Mouse (Mus musculus): ENCODE results near the gene Csnk1g1. TPM values are rescaled to one million over a fixed set of nuclear protein-coding genes. Genes with fewer than 3 reads are reported as not detected.

Gene Csnk1g1
- polyA plus RNA-seq, 1 experiment from 2014 or later = 12.9 TPM

DNA sequence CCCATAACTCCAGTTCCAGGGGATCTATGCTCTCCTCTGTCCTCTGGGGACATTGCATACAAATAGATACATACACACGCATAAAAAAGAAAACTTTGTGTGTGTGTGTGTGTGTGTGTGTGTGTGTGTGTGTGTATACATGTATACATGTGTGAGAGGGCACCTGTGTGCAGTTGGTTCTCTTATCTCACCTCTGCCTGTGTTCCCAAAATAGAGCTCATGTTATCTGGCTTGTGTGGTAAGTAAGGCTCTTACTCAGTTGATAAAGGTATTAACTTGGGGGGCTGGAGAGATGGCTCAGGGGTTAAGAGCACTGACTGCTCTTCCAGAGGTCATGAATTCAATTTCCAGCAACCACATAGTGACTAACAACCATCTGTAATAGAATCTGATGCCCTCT, 8.3 kb downstream of the Csnk1g1 start:
- no peak overlapping the region for H3K9ac ChIP-seq
- 91% methylated on average over 1 of the region's 1 CpGs for WGBS
- no peaks in the 10 kb centered on the region for H3K4me1 ChIP-seq
- no peak for ATAC-seq (ENCODE audit: insufficient read depth, low FRiP score, low read depth)
- H3K4me3 ChIP-seq (replicated peaks) = no peak overlapping the region
- H3K27me3 ChIP-seq (replicated peaks) = no peaks in the 10 kb centered on the region
- H3K9me3 ChIP-seq = no peaks in the 10 kb centered on the region
- H3K36me3 ChIP-seq = no peaks in the 10 kb centered on the region
- H3K27ac ChIP-seq = no peak overlapping the region
- H3K4me2 ChIP-seq = no peak overlapping the region

DNA sequence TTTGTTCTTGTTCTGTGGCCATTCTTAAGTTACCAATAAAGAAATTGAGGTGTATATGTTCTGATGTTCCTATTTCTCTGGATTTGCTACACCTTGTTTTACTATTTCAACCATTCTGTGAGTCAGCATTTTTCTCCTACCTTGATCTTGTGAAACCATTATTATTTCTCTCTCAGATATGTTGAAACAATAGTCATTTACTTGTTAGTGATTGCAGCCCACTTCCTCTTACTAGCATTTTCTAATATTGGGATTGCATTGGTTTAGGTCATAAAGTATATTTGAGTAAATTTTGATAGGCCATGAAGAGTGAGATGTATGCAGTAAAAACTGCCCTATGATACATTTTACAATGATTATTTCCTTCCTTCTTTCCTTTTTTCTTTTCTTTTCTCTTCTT, 19.7 kb downstream of the Csnk1g1 start:
- no peak for ATAC-seq (ENCODE audit: insufficient read depth, low FRiP score, low read depth)
- Histone ChIP-seq H3K27ac (no peak overlapping the region), H3K4me2 (no peak overlapping the region), H3K4me3 (replicated peaks) (no peak overlapping the region), H3K9me3 (no peaks in the 10 kb centered on the region), H3K36me3 (no peaks in the 10 kb centered on the region), H3K4me1 (no peaks in the 10 kb centered on the region), H3K9ac (no peak overlapping the region), H3K27me3 (replicated peaks) (no peaks in the 10 kb centered on the region)

DNA sequence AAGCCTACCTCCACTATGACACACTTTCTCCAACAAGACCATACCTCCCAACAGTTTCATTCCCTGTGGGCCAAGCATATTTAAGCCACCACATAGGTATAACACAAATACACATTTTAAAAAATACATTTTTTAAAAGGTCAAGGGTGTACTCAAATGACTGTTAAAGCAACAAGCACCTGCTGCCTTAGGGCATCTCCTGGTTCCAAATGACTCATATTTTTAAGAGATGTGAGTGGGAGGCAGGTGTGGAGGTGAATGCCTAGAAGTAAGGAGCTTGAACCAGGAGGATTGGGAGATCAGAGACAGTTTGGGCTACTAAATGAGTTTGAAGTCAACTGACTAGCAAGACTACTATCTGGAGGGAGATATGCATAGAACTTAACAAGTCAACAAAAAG, 21.1 kb downstream of the Csnk1g1 start:
- Histone ChIP-seq H3K36me3 (no peaks in the 10 kb centered on the region), H3K4me1 (no peaks in the 10 kb centered on the region), H3K27ac (no peak overlapping the region), H3K4me3 (replicated peaks) (no peak overlapping the region), H3K4me2 (no peak overlapping the region), H3K27me3 (replicated peaks) (no peaks in the 10 kb centered on the region), H3K9ac (no peak overlapping the region), H3K9me3 (no peaks in the 10 kb centered on the region)
- no peak for ATAC-seq (ENCODE audit: insufficient read depth, low FRiP score, low read depth)

DNA sequence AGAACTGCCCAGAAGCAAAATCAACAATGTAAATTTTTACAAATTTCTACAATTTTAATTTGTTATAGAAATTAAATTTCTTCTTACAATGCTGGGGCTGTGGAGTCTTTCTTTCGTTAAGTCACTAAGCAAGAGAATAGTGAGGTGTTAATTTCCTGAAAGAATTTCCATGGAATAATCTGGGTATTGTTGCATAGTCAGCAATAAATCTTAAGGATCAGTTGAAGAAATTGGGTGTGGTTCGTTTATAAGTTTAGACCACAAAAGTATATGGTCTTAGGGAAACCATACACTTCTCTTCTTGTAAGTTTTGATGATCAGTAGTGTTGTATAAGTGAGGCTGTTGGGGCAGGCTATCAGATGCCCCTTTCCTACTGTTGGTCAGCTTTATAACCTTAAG, 28.8 kb downstream of the Csnk1g1 start:
- no peak overlapping the region for H3K4me2 ChIP-seq
- WGBS = 86% methylated on average over 2 of the region's 2 CpGs

DNA sequence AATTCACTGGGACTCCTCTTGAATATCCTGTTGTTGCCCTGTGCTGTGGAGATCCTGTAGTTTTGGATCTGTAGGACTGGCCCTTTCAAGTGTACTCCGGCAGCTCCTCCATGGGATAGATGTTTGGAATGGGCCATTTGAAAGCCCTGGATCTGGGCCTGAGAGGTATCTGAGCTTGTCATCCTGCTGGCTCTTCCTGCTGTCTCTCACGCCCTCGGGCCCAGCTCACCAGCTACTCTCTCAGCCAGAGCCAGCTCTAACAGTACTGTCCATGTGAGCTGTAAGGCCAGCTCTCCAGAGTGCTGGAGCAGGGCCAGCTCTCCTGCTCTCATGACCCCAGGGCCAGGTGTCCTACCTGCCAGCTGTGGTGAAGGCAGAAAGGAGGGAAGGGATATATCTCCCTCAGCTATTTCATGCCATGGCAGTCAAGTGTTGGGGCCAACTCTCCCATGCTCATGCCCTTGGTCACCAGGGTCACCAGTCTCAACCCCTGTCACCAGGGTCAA, 42.4 kb downstream of the Csnk1g1 start:
- Histone ChIP-seq H3K9ac (no peak overlapping the region), H3K36me3 (no peaks in the 10 kb centered on the region), H3K27ac (no peak overlapping the region), H3K4me1 (no peaks in the 10 kb centered on the region), H3K9me3 (no peaks in the 10 kb centered on the region), H3K27me3 (replicated peaks) (no peaks in the 10 kb centered on the region), H3K4me2 (no peak overlapping the region), H3K4me3 (replicated peaks) (no peak overlapping the region)
- no peak for ATAC-seq (ENCODE audit: insufficient read depth, low FRiP score, low read depth)
- 93% methylated on average over 3 of the region's 3 CpGs for WGBS

More for the DNA sequence above, 28.8 kb downstream of the Csnk1g1 start:
- Histone ChIP-seq H3K27me3 (replicated peaks) (no peaks in the 10 kb centered on the region), H3K36me3 (no peaks in the 10 kb centered on the region), H3K4me3 (replicated peaks) (no peak overlapping the region), H3K9me3 (no peaks in the 10 kb centered on the region), H3K27ac (no peak overlapping the region), H3K4me1 (no peaks in the 10 kb centered on the region), H3K9ac (no peak overlapping the region)
- no peak for ATAC-seq (ENCODE audit: insufficient read depth, low FRiP score, low read depth)

DNA sequence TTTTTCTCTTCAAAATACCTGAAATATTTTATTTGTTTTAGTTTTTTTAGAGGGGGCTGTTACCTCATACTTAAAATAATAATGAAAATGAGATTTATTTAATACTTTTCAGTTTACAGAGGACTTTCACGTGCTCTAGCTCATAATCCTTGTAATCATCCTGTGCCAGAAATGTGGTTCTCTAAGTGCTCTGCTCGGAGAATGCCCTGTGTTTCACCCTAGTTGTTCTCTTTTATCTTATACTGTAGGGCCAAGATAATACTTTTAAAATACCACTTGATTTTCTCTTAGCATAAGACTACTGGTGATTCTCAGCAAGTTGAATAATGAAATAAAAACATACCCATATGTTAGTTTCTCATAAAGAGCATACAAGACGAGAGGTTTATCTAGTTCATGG, 61.3 kb downstream of the Csnk1g1 start:
- H3K9me3 ChIP-seq = no peaks in the 10 kb centered on the region
- no peak overlapping the region for H3K9ac ChIP-seq
- WGBS = 61% methylated on average over 3 of the region's 3 CpGs
- no peak overlapping the region for H3K4me2 ChIP-seq
- H3K27me3 ChIP-seq (replicated peaks) = no peaks in the 10 kb centered on the region
- no peak overlapping the region for H3K4me3 ChIP-seq (replicated peaks)
- H3K27ac ChIP-seq = no peak overlapping the region
- H3K4me1 ChIP-seq = no peaks in the 10 kb centered on the region
- H3K36me3 ChIP-seq = no peaks in the 10 kb centered on the region
- no peak for ATAC-seq (ENCODE audit: insufficient read depth, low FRiP score, low read depth)

DNA sequence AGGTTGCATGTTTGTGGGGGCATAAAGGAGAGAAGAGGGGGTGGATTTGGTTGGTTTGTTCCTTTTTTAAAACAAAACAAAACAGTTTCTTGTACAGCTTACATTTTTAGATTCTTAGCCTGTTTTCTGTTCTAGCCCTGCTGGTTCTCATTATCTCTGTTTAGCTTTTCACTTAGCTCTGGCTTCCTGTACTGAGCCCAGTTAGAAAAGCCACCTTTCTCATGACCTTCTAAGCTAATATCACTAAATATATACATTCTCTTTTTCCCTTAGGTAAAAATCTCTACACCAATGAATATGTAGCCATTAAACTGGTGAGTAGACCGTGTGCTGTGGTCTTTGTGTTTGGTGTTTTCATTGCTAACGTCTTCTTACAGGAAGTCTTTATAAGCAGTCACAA, 64.5 kb downstream of the Csnk1g1 start:
- Histone ChIP-seq H3K4me1 (no peaks in the 10 kb centered on the region), H3K9me3 (no peaks in the 10 kb centered on the region), H3K9ac (no peak overlapping the region), H3K4me2 (no peak overlapping the region), H3K4me3 (replicated peaks) (no peak overlapping the region), H3K36me3 (no peaks in the 10 kb centered on the region), H3K27me3 (replicated peaks) (no peaks in the 10 kb centered on the region), H3K27ac (no peak overlapping the region)
- ATAC-seq (ENCODE audit: insufficient read depth, low FRiP score, low read depth) = no peak
- 50% methylated on average over 2 of the region's 2 CpGs for WGBS

DNA sequence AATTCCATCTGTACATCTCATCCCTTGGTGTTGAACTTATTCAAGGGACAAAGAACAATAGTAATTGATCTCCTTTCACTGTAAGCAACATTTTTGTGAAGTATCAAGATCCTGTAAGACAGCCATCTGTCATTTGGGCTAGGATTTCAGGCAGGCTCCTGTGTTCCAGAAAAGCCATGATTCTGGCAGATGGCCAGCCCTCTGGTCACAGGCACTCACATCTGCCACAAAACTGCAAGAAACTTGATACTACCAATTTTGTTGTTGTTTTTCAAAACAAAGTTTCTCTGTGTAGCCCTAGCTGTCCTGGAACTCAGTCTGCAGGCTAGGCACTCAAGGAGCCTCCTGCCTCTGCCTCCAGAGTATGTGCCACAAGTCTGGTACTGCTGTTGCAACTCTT, 67.2 kb downstream of the Csnk1g1 start:
- H3K4me3 ChIP-seq (replicated peaks) = no peak overlapping the region
- no peaks in the 10 kb centered on the region for H3K4me1 ChIP-seq
- H3K27ac ChIP-seq = no peak overlapping the region
- no peak overlapping the region for H3K9ac ChIP-seq
- no peaks in the 10 kb centered on the region for H3K27me3 ChIP-seq (replicated peaks)
- no peaks in the 10 kb centered on the region for H3K36me3 ChIP-seq
- H3K4me2 ChIP-seq = no peak overlapping the region
- no peak for ATAC-seq (ENCODE audit: insufficient read depth, low FRiP score, low read depth)
- H3K9me3 ChIP-seq = no peaks in the 10 kb centered on the region

DNA sequence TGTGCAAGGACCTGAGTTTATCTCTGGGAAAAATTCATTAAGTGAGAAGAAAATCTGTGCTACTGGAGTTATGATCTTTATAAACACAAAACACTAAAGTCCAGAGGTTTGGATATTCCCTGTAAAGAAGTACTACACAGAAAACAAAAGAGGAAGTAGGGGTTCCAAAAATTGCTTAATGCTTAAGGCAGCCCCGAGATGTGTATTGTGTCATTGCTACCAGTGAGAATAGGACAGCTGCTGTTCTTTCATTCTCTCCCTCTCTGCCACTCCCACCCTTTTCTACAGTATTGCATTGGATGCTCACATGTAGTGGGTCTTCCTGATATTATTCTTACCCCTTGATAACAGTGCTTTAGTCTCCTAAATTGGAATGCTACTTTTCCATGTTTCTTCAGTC, 74.1 kb downstream of the Csnk1g1 start:
- 75% methylated on average over 1 of the region's 1 CpGs for WGBS
- H3K4me2 ChIP-seq = no peak overlapping the region
- no peak overlapping the region for H3K9ac ChIP-seq
- H3K4me3 ChIP-seq (replicated peaks) = no peak overlapping the region
- no peaks in the 10 kb centered on the region for H3K9me3 ChIP-seq
- ATAC-seq (ENCODE audit: insufficient read depth, low FRiP score, low read depth) = no peak
- no peak overlapping the region for H3K27ac ChIP-seq
- H3K36me3 ChIP-seq = no peaks in the 10 kb centered on the region
- no peaks in the 10 kb centered on the region for H3K4me1 ChIP-seq
- no peaks in the 10 kb centered on the region for H3K27me3 ChIP-seq (replicated peaks)

DNA sequence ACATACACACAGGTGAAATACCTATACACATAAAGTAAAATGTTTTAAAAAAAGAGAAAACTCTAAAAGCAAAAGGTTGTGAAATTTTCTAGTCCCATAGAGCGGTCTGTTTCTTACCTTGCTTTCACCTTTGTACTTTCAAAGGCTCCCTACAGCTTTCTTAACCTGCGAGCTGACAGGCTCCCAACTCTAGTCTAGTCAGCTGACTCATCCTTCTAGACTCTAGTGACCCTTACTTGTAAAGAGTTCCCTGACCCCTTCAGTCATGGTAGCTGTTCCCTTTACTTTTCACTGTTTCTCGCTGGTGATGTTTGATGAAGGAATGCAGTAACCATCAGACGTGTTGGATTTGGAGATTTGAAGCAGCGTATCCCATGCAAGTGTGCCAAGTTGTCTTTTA, 78.3 kb downstream of the Csnk1g1 start:
- Histone ChIP-seq H3K27ac (no peak overlapping the region), H3K9ac (no peak overlapping the region), H3K36me3 (no peaks in the 10 kb centered on the region), H3K9me3 (no peaks in the 10 kb centered on the region), H3K27me3 (replicated peaks) (no peaks in the 10 kb centered on the region), H3K4me2 (no peak overlapping the region), H3K4me1 (no peaks in the 10 kb centered on the region), H3K4me3 (replicated peaks) (no peak overlapping the region)
- no peak for ATAC-seq (ENCODE audit: insufficient read depth, low FRiP score, low read depth)
- WGBS = 86% methylated on average over 5 of the region's 5 CpGs

DNA sequence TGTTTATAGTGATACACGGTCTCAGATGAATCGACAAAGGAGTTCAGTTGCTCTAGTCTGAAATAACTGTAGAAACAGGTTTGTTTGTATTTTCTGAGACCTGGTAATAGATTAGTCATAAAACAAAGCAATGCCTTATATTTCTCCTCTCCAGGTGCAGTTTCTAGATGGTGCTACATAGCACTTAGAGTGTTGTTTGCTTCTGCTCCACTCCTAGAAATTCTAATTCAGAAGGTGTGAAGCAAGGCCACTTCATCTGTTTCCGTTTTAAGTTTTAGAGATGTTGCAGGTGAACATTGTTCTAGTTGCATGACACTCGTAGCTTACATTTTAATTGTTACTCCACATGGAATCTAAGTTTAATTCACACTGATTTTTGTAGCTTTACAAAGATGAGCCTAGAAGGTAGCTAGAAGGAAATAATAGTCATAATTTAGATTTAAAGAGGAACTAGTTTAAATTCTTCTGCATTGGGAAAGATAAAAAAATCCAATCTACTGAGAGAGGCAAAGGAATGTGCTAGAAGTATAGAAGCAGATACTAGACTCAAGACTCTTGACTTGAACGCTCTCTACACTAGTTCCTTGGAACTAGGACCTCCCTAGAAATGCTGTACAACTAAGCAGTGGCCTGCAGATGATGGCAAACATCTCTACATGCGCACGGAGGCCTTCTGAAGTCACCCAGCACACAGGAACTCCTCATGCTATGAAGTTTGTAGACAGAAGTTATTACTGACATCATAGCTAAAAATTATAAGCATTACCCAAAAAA, 87.1 kb downstream of the Csnk1g1 start:
- 91% methylated on average over 7 of the region's 7 CpGs for WGBS
- ATAC-seq (ENCODE audit: insufficient read depth, low FRiP score, low read depth) = no peak
- H3K36me3 ChIP-seq = no peaks in the 10 kb centered on the region

DNA sequence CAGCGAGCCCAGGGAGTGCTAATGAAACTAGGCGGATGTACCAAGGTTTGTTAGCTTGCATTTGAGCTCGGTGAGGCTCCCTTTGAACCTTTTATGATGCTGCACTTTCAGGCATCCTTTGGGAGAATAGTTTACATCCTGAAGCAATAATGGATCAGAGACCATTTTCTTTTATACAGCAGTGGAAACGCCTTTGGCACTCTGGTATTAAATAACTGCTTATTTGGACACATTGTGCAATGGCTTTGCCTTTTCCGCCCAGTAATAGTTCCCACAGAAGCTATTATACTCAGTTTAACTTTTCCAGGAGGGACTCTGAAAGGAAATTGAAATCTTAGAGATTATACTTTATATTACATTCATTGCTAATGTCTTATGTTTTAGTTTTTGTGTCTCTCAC, 90.2 kb downstream of the Csnk1g1 start:
- Histone ChIP-seq H3K36me3 (0 out of 2 replicates have a peak, but pooled peaks cover 3% of the 10 kb centered on the region), H3K9ac (no peak overlapping the region), H3K9me3 (no peaks in the 10 kb centered on the region), H3K27me3 (replicated peaks) (no peaks in the 10 kb centered on the region), H3K4me2 (no peak overlapping the region), H3K27ac (no peak overlapping the region), H3K4me3 (replicated peaks) (no peak overlapping the region), H3K4me1 (no peaks in the 10 kb centered on the region)
- WGBS = 62% methylated on average over 5 of the region's 5 CpGs
- ATAC-seq (ENCODE audit: insufficient read depth, low FRiP score, low read depth) = no peak

More for the DNA sequence above, 87.1 kb downstream of the Csnk1g1 start:
- no peaks in the 10 kb centered on the region for H3K9me3 ChIP-seq
- H3K4me2 ChIP-seq = no peak overlapping the region
- no peak overlapping the region for H3K27ac ChIP-seq
- H3K4me3 ChIP-seq (replicated peaks) = no peak overlapping the region
- no peak overlapping the region for H3K9ac ChIP-seq
- H3K27me3 ChIP-seq (replicated peaks) = no peaks in the 10 kb centered on the region
- H3K4me1 ChIP-seq = no peaks in the 10 kb centered on the region

DNA sequence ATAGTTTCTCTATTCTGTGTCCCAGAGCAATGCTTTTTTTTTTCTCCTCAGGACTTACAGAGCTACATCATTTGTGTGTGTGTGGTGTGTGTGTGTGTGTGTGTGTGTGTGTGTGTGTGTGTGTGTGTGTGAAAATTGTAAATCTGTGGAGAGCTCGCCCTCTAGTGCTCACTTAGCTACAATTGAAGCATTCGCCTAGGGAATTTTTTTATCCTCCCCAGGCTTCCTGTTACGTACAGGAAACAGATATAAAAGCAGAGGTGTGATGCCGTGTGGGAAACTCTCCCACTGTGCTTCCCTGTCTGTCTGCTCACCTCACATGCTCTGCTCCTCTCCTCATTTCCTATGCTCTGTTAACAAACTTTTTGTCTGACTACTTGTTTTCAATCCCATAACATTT, 95.7 kb downstream of the Csnk1g1 start:
- H3K9me3 ChIP-seq = no peaks in the 10 kb centered on the region
- no peak overlapping the region for H3K27ac ChIP-seq
- no peaks in the 10 kb centered on the region for H3K4me1 ChIP-seq
- no peak overlapping the region for H3K4me3 ChIP-seq (replicated peaks)
- 53% methylated on average over 4 of the region's 4 CpGs for WGBS
- H3K4me2 ChIP-seq = no peak overlapping the region
- no peak overlapping the region for H3K9ac ChIP-seq
- no peaks in the 10 kb centered on the region for H3K27me3 ChIP-seq (replicated peaks)
- ATAC-seq (ENCODE audit: insufficient read depth, low FRiP score, low read depth) = no peak
- peaks cover 8% of the 10 kb centered on the region; the same call in 1 of the 2 replicates for H3K36me3 ChIP-seq
